Mouse (Mus musculus): ENCODE results near the gene Spred1. TPM values are rescaled to one million over a fixed set of nuclear protein-coding genes. Genes with fewer than 3 reads are reported as not detected.
"Not testable (repeated sequence)": the region's sequence is repeated elsewhere in the genome, so short reads cannot be mapped to it uniquely, and the experiment has no call there.

Gene Spred1
- polyA plus RNA-seq, 1 experiment = 53.5 TPM

GRCm38 (mm10) chr2:117129156-117129555, 8.0 kb downstream of the Spred1 start:
- TF ChIP-seq CTCF (IDR thresholded peaks at IDR 0.05; ENCODE audit: extremely low read depth, insufficient read depth, low read length) (no peak), POLR2A (IDR thresholded peaks at IDR 0.05; ENCODE audit: extremely low read depth, insufficient read depth, low read length) (no peak)
- no peak overlapping the region for H3K27ac ChIP-seq (ENCODE audit: insufficient read depth, low read length)
- H3K4me3 ChIP-seq (ENCODE audit: insufficient read depth, low read length) = no peak overlapping the region
- peaks cover 4% of the 10 kb centered on the region; the same call in 1 of the 2 replicates for H3K4me1 ChIP-seq (ENCODE audit: control insufficient read depth, insufficient read depth, low read length)

DNA sequence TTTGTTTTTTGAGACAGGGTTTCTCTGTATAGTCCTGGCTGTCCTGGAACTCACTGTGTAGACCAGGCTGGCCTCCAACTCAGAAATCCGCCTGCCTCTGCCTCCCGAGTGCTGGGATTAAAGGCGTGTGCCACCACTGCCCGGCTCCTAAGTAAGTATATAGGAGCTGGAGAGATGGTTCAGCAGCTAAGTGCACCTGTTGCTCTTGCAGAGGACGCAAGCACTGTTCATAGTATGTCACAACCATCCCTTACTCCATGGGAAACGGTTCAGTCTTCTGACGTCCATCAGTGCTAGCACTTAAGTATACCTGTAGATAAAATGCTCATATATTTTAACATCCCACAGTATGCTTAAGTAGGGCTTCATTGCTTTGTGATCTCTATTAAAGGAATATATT, 9.9 kb downstream of the Spred1 start:
- H3K27ac ChIP-seq (ENCODE audit: insufficient read depth, low read length); H3K4me3 ChIP-seq (ENCODE audit: insufficient read depth, low read length); H3K4me1 ChIP-seq (ENCODE audit: control insufficient read depth, insufficient read depth, low read length): not testable (repeated sequence)

- no peak overlapping the region for H3K27ac ChIP-seq (ENCODE audit: insufficient read depth, low read length)
- H3K4me3 ChIP-seq (ENCODE audit: insufficient read depth, low read length) = no peak overlapping the region
- peaks cover 5% of the 10 kb centered on the region; the same call in 1 of the 2 replicates for H3K4me1 ChIP-seq (ENCODE audit: control insufficient read depth, insufficient read depth, low read length)
- TF ChIP-seq POLR2A (IDR thresholded peaks at IDR 0.05; ENCODE audit: extremely low read depth, insufficient read depth, low read length) = no peak
- no peak for TF ChIP-seq CTCF (IDR thresholded peaks at IDR 0.05; ENCODE audit: extremely low read depth, insufficient read depth, low read length)
These were observed 10.7 kb downstream of the Spred1 start for GRCm38 (mm10) chr2:117131910-117132309.

- no peak for TF ChIP-seq CTCF (IDR thresholded peaks at IDR 0.05; ENCODE audit: extremely low read depth, insufficient read depth, low read length)
- TF ChIP-seq POLR2A (IDR thresholded peaks at IDR 0.05; ENCODE audit: extremely low read depth, insufficient read depth, low read length) = no peak
- Histone ChIP-seq H3K4me1 (ENCODE audit: control insufficient read depth, insufficient read depth, low read length) (peaks cover 5% of the 10 kb centered on the region), H3K4me3 (ENCODE audit: insufficient read depth, low read length) (no peak overlapping the region), H3K27ac (ENCODE audit: insufficient read depth, low read length) (no peak overlapping the region)
These were observed 12.4 kb downstream of the Spred1 start for GRCm38 (mm10) chr2:117133541-117133940.

GRCm38 (mm10) chr2:117137751-117138150, 16.6 kb downstream of the Spred1 start:
- H3K4me3 ChIP-seq (ENCODE audit: insufficient read depth, low read length) = no peak overlapping the region
- TF ChIP-seq CTCF (IDR thresholded peaks at IDR 0.05; ENCODE audit: extremely low read depth, insufficient read depth, low read length) = no peak
- no peak for TF ChIP-seq POLR2A (IDR thresholded peaks at IDR 0.05; ENCODE audit: extremely low read depth, insufficient read depth, low read length)
- no peak overlapping the region for H3K27ac ChIP-seq (ENCODE audit: insufficient read depth, low read length)
- peaks cover 8% of the 10 kb centered on the region for H3K4me1 ChIP-seq (ENCODE audit: control insufficient read depth, insufficient read depth, low read length)

DNA sequence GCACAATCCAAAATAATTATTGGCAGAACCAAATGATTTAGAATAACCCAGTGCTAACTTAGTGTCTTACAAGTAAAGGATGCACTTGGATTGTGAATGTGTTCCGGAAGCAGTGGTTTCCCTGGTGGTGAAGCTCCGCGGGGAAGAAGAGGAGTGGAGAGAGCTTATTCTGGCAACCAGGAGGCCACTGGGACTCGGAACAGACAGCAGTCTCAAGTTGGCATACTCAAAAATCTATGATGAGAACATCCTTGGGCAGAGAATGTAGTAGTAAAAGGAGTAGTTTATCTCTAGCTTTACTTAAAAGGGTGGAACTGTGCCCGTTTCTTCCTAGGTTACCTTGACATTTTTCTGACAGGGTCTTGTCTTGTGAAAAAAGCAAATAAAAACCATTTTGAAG, 17.8 kb downstream of the Spred1 start:
- TF ChIP-seq POLR2A (IDR thresholded peaks at IDR 0.05; ENCODE audit: extremely low read depth, insufficient read depth, low read length) (no peak), CTCF (IDR thresholded peaks at IDR 0.05; ENCODE audit: extremely low read depth, insufficient read depth, low read length) (no peak)
- Histone ChIP-seq H3K4me1 (ENCODE audit: control insufficient read depth, insufficient read depth, low read length) (peaks cover 9% of the 10 kb centered on the region), H3K4me3 (ENCODE audit: insufficient read depth, low read length) (no peak overlapping the region), H3K27ac (ENCODE audit: insufficient read depth, low read length) (no peak overlapping the region)

- H3K4me3 ChIP-seq (ENCODE audit: insufficient read depth, low read length) = no peak overlapping the region
- H3K27ac ChIP-seq (ENCODE audit: insufficient read depth, low read length) = no peak overlapping the region
- H3K4me1 ChIP-seq (ENCODE audit: control insufficient read depth, insufficient read depth, low read length) = peaks cover 8% of the 10 kb centered on the region
- no peak for TF ChIP-seq POLR2A (IDR thresholded peaks at IDR 0.05; ENCODE audit: extremely low read depth, insufficient read depth, low read length)
- TF ChIP-seq CTCF (IDR thresholded peaks at IDR 0.05; ENCODE audit: extremely low read depth, insufficient read depth, low read length) = no peak
These were observed 18.8 kb downstream of the Spred1 start for GRCm38 (mm10) chr2:117139977-117140376.

DNA sequence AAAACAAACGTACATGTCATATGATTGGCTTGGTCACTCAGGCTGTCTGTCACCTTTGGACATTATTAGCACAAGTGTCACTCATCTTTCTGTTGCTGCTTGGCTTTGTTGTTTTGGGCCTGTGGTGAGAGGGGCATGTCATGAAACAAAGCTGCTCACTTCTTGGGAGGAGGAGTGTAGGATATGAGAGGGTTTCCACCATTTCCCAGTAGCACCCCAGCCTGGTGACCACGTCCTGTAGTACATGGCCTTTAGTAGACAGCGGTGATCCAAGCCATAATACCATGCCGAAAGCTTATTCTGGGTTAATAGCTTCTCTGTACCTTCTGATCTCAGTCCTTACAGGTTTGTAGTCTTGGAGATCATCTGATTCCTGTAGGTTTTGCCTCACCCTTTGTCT, 21.9 kb downstream of the Spred1 start:
- peaks cover 10% of the 10 kb centered on the region for H3K4me1 ChIP-seq (ENCODE audit: control insufficient read depth, insufficient read depth, low read length)
- TF ChIP-seq CTCF (IDR thresholded peaks at IDR 0.05; ENCODE audit: extremely low read depth, insufficient read depth, low read length) (no peak), POLR2A (IDR thresholded peaks at IDR 0.05; ENCODE audit: extremely low read depth, insufficient read depth, low read length) (no peak)
- H3K4me3 ChIP-seq (ENCODE audit: insufficient read depth, low read length) = no peak overlapping the region
- no peak overlapping the region for H3K27ac ChIP-seq (ENCODE audit: insufficient read depth, low read length)

- H3K4me3 ChIP-seq (ENCODE audit: insufficient read depth, low read length) = no peak overlapping the region
- TF ChIP-seq POLR2A (IDR thresholded peaks at IDR 0.05; ENCODE audit: extremely low read depth, insufficient read depth, low read length) = no peak
- TF ChIP-seq CTCF (IDR thresholded peaks at IDR 0.05; ENCODE audit: extremely low read depth, insufficient read depth, low read length) = no peak
- no peak overlapping the region for H3K27ac ChIP-seq (ENCODE audit: insufficient read depth, low read length)
- H3K4me1 ChIP-seq (ENCODE audit: control insufficient read depth, insufficient read depth, low read length) = peaks cover 12% of the 10 kb centered on the region
These were observed 24.9 kb downstream of the Spred1 start for GRCm38 (mm10) chr2:117146026-117146425.

DNA sequence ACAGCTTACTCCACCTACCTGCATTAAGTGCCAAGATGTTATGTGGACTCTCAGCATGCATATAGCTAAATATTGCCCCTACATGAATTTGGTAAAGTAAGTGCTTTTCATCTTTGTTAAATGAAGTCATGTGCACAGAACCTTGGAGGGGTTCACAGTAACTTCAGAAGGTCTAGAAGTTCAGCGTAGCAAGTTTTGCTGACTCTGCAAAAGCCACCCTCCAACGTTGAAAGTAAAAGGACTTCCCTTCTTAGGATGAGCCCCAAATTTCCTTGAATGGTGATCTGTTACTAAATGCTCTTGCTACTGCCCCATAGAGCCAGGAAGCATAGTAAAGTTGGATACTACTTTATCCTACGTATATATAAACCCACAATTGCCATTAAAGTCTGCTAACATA, 25.4 kb downstream of the Spred1 start:
- no peak overlapping the region for H3K4me3 ChIP-seq (ENCODE audit: insufficient read depth, low read length)
- no peak for TF ChIP-seq CTCF (IDR thresholded peaks at IDR 0.05; ENCODE audit: extremely low read depth, insufficient read depth, low read length)
- no peak for TF ChIP-seq POLR2A (IDR thresholded peaks at IDR 0.05; ENCODE audit: extremely low read depth, insufficient read depth, low read length)
- H3K4me1 ChIP-seq (ENCODE audit: control insufficient read depth, insufficient read depth, low read length) = peaks cover 12% of the 10 kb centered on the region
- no peak overlapping the region for H3K27ac ChIP-seq (ENCODE audit: insufficient read depth, low read length)

- Histone ChIP-seq H3K4me3 (ENCODE audit: insufficient read depth, low read length) (no peak overlapping the region), H3K27ac (ENCODE audit: insufficient read depth, low read length) (no peak overlapping the region), H3K4me1 (ENCODE audit: control insufficient read depth, insufficient read depth, low read length) (peaks cover 7% of the 10 kb centered on the region)
- TF ChIP-seq POLR2A (IDR thresholded peaks at IDR 0.05; ENCODE audit: extremely low read depth, insufficient read depth, low read length) (no peak), CTCF (IDR thresholded peaks at IDR 0.05; ENCODE audit: extremely low read depth, insufficient read depth, low read length) (no peak)
These were observed 31.0 kb downstream of the Spred1 start for GRCm38 (mm10) chr2:117152161-117152560.
